Mouse (Mus musculus) brain, embryonic 18.5 days (tissue): ENCODE measurements around the gene Gna11.

Experiments used
- DNase-seq: peaks from one replicate; pipeline ENCODE4 v3.0.0-alpha.2; 2012; ENCODE audit warnings: low read depth, low spot score

The Gna11 gene

DNA sequence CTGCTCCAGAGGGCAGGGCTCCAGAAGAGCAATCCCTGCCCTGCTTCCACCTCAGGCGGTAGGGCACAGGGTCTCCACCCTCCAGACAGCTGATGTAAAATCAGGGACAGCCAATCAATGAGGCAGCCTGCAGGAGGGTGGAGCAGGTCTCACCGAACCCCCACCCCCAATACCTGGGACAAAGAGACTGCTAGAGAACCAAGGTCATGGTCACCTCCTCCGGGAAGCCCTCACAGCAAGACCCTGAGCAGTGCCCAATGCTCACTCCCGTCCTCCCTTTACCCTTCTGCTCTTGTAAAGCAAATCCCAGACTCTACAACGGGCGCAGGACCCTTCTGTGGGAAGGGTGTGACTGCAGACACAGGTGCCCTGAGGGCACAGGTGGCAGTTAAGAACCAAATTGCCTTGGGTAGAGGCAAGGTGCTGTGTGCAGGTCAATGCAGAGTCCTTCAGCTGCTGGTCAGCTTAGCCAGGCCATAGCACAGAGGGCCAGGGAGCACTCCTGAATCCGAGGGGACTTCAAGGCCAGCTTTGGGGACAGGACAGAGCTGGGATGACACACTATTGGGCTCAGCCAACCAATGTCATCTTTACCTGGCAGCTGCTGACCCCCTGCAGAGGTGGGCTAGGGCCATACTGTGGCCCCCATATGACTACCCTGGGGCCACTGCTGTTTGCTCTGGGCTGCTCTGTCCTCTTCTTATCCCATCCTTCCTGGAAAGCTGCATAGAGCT lies 2.1 kb downstream of the Gna11 start:
- DNase-seq, result no peak

DNA sequence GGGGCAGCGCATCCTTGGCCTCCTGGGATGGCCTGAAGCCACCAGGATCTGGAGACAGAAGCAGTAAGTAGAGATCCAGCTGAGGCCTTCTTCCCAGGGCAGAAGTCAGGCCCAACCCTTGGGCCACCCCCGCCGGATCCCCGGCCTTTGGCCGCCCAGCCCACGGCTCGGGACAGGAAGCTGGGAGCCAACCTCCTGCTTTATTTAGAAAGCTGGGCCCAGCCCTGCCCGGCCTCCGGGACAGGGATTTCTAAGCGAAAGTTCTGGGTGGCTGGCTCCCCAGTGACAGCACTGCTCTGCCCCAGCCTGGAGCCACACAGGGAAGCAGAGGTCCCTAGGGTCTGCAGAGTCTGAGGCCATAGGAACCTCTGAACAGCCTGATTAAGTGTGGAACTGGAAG lies 3.2 kb downstream of the Gna11 start:
- no peak for DNase-seq

GRCm38 (mm10) chr10:81541363-81541762 lies 3.6 kb downstream of the Gna11 start:
- DNase-seq, result no peak

GRCm38 (mm10) chr10:81538321-81539048 lies 6.5 kb downstream of the Gna11 start:
- no peak for DNase-seq

- no peak for DNase-seq
Observed at GRCm38 (mm10) chr10:81537429-81537828, 7.6 kb downstream of the Gna11 start.

DNA sequence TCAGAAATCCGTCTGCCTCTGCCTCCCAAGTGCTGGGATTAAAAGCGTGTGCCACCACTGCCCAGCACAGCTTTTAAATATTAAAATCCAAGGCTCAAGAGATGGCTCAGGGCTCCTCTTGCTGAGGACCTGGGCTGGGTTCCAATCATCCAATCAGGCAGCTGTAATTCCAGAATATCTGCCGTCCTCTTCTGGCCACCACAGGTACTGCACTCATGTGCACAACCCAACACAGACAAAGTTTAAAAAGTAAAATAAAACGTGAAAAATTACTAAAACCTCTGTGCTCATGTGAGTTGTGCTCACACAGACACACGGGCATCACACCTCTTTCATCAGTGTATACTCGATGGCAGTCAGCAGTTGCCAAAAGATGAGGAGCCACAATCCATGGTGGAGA lies 8.3 kb downstream of the Gna11 start:
- no peak for DNase-seq

GRCm38 (mm10) chr10:81534826-81535225 lies 10.2 kb downstream of the Gna11 start:
- no peak for DNase-seq

DNA sequence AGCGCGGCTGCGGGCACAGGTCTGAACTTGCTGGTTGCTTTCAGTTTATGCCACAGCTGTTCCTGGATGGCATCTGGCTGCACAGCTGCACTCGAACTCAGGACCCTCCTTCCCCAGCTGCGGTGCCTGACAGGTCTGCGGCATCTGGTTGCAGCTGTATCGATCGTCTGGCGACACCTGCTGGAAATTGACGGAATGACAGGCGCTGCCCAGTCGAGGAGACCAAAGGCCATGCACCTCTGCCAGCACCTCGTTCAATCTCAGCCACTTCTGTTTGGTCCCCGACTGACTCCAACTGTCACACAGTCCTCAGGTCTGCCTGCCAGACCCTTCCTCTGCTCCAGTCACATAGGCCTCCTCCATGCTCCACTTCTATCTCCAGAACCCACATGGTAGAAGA lies 18.2 kb downstream of the Gna11 start:
- DNase-seq, result no peak

DNA sequence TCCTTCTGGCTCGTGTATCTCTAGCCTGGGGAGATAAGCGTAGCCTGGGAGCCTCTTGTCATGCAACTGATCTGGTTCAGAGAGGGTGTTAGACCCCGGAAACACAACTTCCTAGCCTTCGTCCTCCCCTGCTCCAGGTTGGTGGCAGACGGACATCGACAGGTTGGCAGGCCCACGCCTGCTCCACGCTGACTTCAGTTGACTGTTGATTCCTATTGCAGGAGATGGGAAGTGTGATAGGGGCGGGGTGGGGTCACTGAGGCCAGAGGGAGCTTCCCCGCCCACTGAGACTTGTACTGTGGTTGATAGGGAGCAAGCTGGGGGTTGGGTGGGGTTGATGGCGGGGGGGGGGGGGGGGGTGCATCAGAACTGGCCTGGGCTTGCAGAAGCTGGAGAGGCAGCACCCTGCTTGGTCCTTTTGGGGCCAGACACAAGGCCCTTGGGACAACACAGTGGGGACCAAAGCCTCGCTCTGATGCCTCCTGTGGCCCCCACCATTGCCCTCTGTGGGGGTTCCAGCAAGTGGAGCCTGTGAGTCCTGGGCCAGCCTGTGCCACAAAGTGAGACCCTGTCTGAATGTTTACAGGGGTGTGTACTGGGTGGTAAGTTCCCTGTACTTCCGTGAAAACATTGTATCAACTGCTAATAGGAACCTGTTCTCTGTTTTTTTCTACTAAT lies 19.8 kb downstream of the Gna11 start:
- no peak for DNase-seq

DNA sequence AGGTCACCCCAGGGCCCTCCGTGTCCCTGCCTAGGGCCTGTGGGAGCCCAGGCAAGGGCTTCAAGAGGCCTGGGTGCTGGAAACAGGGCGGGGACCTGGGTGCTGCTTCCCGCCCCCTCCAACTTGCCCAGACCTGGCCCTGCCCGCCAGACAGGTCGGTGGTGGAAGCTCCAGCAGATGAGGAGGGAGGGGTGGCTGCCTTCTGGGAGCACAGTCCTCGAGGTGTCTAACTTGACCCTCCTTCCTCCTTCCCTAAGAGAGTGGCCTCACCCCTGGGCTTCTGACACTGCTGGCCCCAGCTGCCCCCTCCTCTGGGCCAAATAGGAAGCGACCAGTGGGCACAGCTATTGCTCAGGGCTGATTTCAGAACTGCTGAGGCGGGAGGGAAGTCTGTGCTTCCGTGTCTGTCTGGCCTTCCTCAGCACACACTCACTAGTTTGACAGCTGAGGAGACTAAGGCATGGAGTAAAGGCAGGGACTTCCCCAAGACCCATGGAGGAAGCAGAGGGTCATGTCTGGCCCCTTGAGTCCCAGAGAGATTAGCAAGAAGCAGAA lies 20.9 kb downstream of the Gna11 start, which contains the start of gene Gna15:
Gna15 (minus strand) TSS at position 175 of the 555 bp plus-strand sequence.
- no peak for DNase-seq

DNA sequence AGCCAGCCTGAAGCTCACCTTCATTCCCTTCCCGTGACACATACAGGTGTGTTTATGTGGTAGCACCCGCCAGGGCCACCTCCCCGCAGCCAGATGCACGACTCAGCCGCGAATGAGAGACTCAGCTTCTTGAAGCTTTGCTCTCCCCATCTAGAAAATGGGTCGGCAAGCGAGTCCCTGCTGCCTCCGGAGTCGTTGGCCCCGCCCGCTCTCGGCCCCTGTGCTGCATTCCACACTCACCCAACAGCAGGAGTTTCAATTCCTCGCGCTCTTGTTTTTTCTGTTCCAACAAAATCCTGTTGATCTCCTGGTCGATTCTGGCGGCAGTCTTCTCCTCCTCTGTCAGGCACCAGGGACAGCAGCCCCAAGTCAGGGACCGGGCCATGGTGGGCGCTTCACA lies 21.4 kb downstream of the Gna11 start:
- DNase-seq, result no peak

- DNase-seq, result no peak
Observed at GRCm38 (mm10) chr10:81523142-81523541, 21.8 kb downstream of the Gna11 start.

GRCm38 (mm10) chr10:81519978-81520365 lies 25.0 kb downstream of the Gna11 start:
- no peak for DNase-seq

GRCm38 (mm10) chr10:81519227-81519977 lies 25.6 kb downstream of the Gna11 start:
- no peak for DNase-seq

DNA sequence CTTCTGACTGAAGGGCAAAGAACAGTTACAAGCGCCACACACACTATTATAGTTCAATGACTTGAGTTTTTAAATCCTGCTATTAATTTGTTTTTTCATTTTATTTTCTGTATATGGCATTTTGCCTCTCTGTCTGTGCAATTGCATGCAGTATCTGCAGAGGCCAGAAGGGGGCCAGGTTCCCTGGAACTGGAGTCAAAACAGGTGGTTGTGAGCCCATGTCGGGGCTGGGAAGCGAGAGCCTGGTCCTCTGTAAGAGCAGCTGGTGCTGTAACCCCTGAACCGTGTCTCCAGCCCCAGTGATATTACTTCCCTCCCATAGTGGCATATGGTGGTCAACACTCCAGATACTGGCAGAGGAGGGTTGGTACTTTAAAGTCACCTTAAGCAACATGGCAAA lies 26.4 kb downstream of the Gna11 start:
- DNase-seq, result no peak

DNA sequence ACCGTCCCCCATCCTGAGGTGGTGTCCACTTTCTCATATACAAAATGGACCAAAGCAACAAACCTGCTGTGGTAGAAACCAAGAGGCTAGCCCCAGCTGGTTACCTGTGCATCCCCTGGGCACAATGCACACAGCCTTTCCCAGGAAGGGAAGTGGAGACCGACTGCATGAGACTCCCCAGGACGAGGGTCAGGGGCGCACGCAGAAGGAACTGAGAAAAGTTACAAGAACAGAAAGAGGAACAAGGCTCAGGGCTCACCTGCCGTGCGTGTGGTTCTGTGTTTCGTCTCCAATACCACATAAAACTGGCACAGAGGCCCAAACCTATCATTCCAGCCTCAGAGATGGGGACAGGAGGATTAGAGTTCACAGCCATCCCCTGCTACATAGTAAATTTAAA lies 27.8 kb downstream of the Gna11 start:
- no peak for DNase-seq

- DNase-seq, result no peak
Observed at GRCm38 (mm10) chr10:81513798-81514197, 31.2 kb downstream of the Gna11 start.

- DNase-seq, result no peak
Observed at GRCm38 (mm10) chr10:81510246-81510810, 34.7 kb downstream of the Gna11 start.

DNA sequence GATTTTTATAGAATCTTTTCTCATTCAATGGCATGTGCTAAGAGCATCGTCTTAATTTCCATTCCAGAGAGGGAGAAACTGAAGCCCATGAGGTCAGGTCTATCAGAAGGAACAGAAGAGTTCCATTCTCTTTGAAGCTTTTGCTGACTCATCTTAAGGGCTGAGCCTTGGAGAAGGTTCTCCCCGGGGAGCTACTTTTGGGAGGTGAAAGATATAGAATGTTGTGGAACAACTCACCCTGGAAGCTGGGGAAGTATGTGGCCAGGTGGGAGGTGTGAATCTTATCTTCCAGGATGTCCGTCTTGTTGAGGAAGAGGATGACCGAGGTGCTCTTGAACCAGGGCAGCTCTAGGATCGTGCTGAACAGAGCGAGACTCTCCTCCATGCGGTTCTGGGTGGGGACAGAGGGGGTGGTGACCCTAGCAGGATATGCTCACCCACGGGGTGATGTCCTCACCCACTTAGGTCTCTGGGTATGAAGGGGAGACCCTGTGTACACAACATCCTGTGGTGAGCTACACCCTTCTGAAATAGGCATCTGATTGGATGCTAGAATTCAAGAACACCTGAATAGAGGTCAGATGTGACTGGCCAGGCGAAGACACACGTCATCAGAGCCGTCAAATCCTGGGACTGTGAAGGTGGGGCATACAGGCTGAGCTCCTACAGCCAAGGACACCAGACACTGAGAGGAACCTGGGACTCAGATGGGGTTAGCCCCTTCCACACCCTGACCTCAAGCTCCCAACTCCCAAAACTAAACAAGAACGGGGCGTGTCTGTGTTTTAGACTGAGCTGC lies 37.1 kb downstream of the Gna11 start:
- no peak for DNase-seq

DNA sequence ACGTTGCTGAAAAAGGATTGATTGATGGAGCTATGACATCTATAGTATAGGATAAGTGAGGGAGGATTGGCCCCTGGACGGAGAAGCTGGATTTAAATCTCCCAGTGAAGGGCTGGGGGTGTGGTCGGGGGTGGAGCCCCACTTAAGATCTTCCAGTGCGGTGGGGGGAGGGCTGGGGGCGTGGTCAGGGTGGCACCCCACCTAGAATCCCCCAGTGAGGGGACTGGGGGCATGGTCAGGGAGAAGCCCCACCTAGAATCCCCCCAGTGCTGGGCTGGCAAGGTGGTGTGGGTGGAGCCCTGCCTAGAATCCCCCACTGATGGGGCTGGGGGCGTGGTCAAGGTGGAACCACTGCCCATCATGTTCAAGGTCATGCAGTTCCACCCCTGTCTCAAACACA lies 37.9 kb downstream of the Gna11 start:
- no peak for DNase-seq
